Mouse (Mus musculus) common myeloid progenitor, adult 5-6 weeks (primary cell): ENCODE results near the gene Cog5. TPM values are rescaled to one million over a fixed set of nuclear protein-coding genes. Genes with fewer than 3 reads are reported as not detected.

Source experiments
- ATAC-seq: replicated peaks from 2 replicates; pipeline ENCODE4 v1.8.0; 2016; ENCODE audit warnings: low read depth, mild to moderate bottlenecking, moderate TSS enrichment, inconsistent platforms; ENCODE audit not compliant: poor library complexity, severe bottlenecking
- total RNA-seq: library from RNA; stranded (forward); fragments of 200-1000, 187-1606 nt; gene quantifications from 2 replicates; pipeline ENCODE4 v1.2.3, GENCODE M21; 2017

Gene Cog5
- total RNA-seq, 1 experiment from 2014 or later: 73.7 TPM

- peak; percentile 54; the same call in 1 of the 2 replicates for ATAC-seq
These were observed 151.9 kb downstream of the Cog5 start for GRCm38 (mm10) chr12:31806410-31807154.

GRCm38 (mm10) chr12:31818051-31818461, 163.4 kb downstream of the Cog5 start:
- ATAC-seq: no peak

GRCm38 (mm10) chr12:31819096-31819495, 164.4 kb downstream of the Cog5 start:
- no peak for ATAC-seq

GRCm38 (mm10) chr12:31819520-31819919, 164.9 kb downstream of the Cog5 start:
- ATAC-seq: no peak

- no peak for ATAC-seq
These were observed 169.0 kb downstream of the Cog5 start for GRCm38 (mm10) chr12:31823671-31824070.

- ATAC-seq: no peak
These were observed 170.2 kb downstream of the Cog5 start for GRCm38 (mm10) chr12:31824831-31825230.

- ATAC-seq: no peak
These were observed 171.2 kb downstream of the Cog5 start for GRCm38 (mm10) chr12:31825821-31826220.

- no peak for ATAC-seq
These were observed 171.8 kb downstream of the Cog5 start for GRCm38 (mm10) chr12:31826476-31826875.

- ATAC-seq: no peak
These were observed 180.8 kb downstream of the Cog5 start for GRCm38 (mm10) chr12:31835480-31835879.

GRCm38 (mm10) chr12:31836211-31836610, 181.5 kb downstream of the Cog5 start:
- ATAC-seq: no peak

GRCm38 (mm10) chr12:31838521-31838920, 183.9 kb downstream of the Cog5 start:
- no peak for ATAC-seq

GRCm38 (mm10) chr12:31839249-31839648, 184.6 kb downstream of the Cog5 start:
- no peak for ATAC-seq

GRCm38 (mm10) chr12:31846077-31846476, 191.4 kb downstream of the Cog5 start:
- no peak for ATAC-seq

- no peak for ATAC-seq
These were observed 194.2 kb downstream of the Cog5 start for GRCm38 (mm10) chr12:31848630-31849415.

GRCm38 (mm10) chr12:31849601-31850000, 194.9 kb downstream of the Cog5 start:
- no peak for ATAC-seq

- no peak for ATAC-seq
These were observed 199.4 kb downstream of the Cog5 start for GRCm38 (mm10) chr12:31854039-31854438.

GRCm38 (mm10) chr12:31854817-31855216, 200.1 kb downstream of the Cog5 start:
- no peak for ATAC-seq

- no peak for ATAC-seq
These were observed 203.1 kb downstream of the Cog5 start for GRCm38 (mm10) chr12:31857784-31858183.

- ATAC-seq: peak; percentile 82
These were observed 208.2 kb downstream of the Cog5 start for GRCm38 (mm10) chr12:31862668-31863538.

- no peak for ATAC-seq
These were observed 222.1 kb downstream of the Cog5 start for GRCm38 (mm10) chr12:31876775-31877174.
